Mouse (Mus musculus): ENCODE measurements around the gene Leo1. TPM values are rescaled to one million over a fixed set of nuclear protein-coding genes. Genes with fewer than 3 reads are reported as not detected.
"Not testable (repeated sequence)": the region's sequence is repeated elsewhere in the genome, so short reads cannot be mapped to it uniquely, and the experiment has no call there.

Leo1 gene
- polyA plus RNA-seq, 1 experiment from 2014 or later = 51.6 TPM

GRCm38 (mm10) chr9:75437653-75438385 is 3.5 kb upstream of the Leo1 start:
- Histone ChIP-seq H3K4me3 (replicated peaks) (no peak overlapping the region), H3K36me3 (no peaks in the 10 kb centered on the region), H3K27me3 (no peaks in the 10 kb centered on the region), H3K9me3 (no peaks in the 10 kb centered on the region), H3K4me1 (replicated peaks) (peaks cover 9% of the 10 kb centered on the region), H3K9ac (replicated peaks) (no peak overlapping the region), H3K27ac (no peak overlapping the region), H3K4me2 (no peak overlapping the region)
- ATAC-seq (ENCODE audit: insufficient number of reproducible peaks, insufficient read depth, low FRiP score, low TSS enrichment, low read depth) = no peak
- WGBS = 37% methylated on average over 6 of the region's 6 CpGs

GRCm38 (mm10) chr9:75441691-75442131 is 387 bp downstream of the Leo1 start:
- H3K27ac ChIP-seq = peak overlapping the region; percentile 93
- WGBS = under 1% methylated on average over 30 of the region's 31 CpGs
- peak overlapping the region; percentile 90 for H3K9ac ChIP-seq (replicated peaks)

GRCm38 (mm10) chr9:75444981-75445380 is 3.7 kb downstream of the Leo1 start:
- H3K27ac ChIP-seq = no peak overlapping the region
- no peak overlapping the region for H3K4me2 ChIP-seq
- no peak for ATAC-seq (ENCODE audit: insufficient number of reproducible peaks, insufficient read depth, low FRiP score, low TSS enrichment, low read depth)
- no peak overlapping the region for H3K4me3 ChIP-seq (replicated peaks)
- no peaks in the 10 kb centered on the region for H3K9me3 ChIP-seq
- no peak overlapping the region for H3K9ac ChIP-seq (replicated peaks)
- peaks cover 13% of the 10 kb centered on the region for H3K4me1 ChIP-seq (replicated peaks)
- WGBS = 93% methylated on average over 15 of the region's 15 CpGs
- H3K27me3 ChIP-seq = no peaks in the 10 kb centered on the region
- peaks cover 55% of the 10 kb centered on the region for H3K36me3 ChIP-seq

More at GRCm38 (mm10) chr9:75441691-75442131, 387 bp downstream of the Leo1 start:
- Histone ChIP-seq H3K4me2 (peak overlapping the region; percentile 85), H3K9me3 (no peaks in the 10 kb centered on the region), H3K4me3 (replicated peaks) (peak overlapping the region; percentile 87), H3K36me3 (peaks cover 23% of the 10 kb centered on the region), H3K27me3 (no peaks in the 10 kb centered on the region), H3K4me1 (replicated peaks) (peaks cover 13% of the 10 kb centered on the region)
- ATAC-seq (ENCODE audit: insufficient number of reproducible peaks, insufficient read depth, low FRiP score, low TSS enrichment, low read depth) = peak; percentile 75

- not testable (repeated sequence) for H3K9me3 ChIP-seq; H3K4me2 ChIP-seq; H3K9ac ChIP-seq (replicated peaks); H3K27me3 ChIP-seq; H3K27ac ChIP-seq; ATAC-seq (ENCODE audit: insufficient number of reproducible peaks, insufficient read depth, low FRiP score, low TSS enrichment, low read depth); H3K4me3 ChIP-seq (replicated peaks)
- Histone ChIP-seq H3K36me3 (peaks cover 64% of the 10 kb centered on the region), H3K4me1 (replicated peaks) (peaks cover 13% of the 10 kb centered on the region)
- 85% methylated on average over 10 of the region's 10 CpGs for WGBS
Observed at GRCm38 (mm10) chr9:75446574-75446973, 5.2 kb downstream of the Leo1 start.

- no peak for ATAC-seq (ENCODE audit: insufficient number of reproducible peaks, insufficient read depth, low FRiP score, low TSS enrichment, low read depth)
- H3K27me3 ChIP-seq = no peaks in the 10 kb centered on the region
- H3K4me3 ChIP-seq (replicated peaks) = no peak overlapping the region
- no peak overlapping the region for H3K9ac ChIP-seq (replicated peaks)
- no peak overlapping the region for H3K27ac ChIP-seq
- no peak overlapping the region for H3K4me2 ChIP-seq
- peaks cover 78% of the 10 kb centered on the region for H3K36me3 ChIP-seq
- WGBS = 94% methylated on average over 3 of the region's 3 CpGs
- peaks cover 2% of the 10 kb centered on the region for H3K4me1 ChIP-seq (replicated peaks)
- no peaks in the 10 kb centered on the region for H3K9me3 ChIP-seq
Observed at GRCm38 (mm10) chr9:75448021-75448420, 6.7 kb downstream of the Leo1 start.

GRCm38 (mm10) chr9:75453994-75454393 is 12.7 kb downstream of the Leo1 start:
- Histone ChIP-seq H3K36me3 (peaks cover 91% of the 10 kb centered on the region), H3K27ac (no peak overlapping the region), H3K4me2 (no peak overlapping the region), H3K9ac (replicated peaks) (no peak overlapping the region), H3K9me3 (no peaks in the 10 kb centered on the region), H3K4me3 (replicated peaks) (no peak overlapping the region), H3K27me3 (no peaks in the 10 kb centered on the region), H3K4me1 (replicated peaks) (no peaks in the 10 kb centered on the region)
- ATAC-seq (ENCODE audit: insufficient number of reproducible peaks, insufficient read depth, low FRiP score, low TSS enrichment, low read depth) = no peak
- WGBS = 82% methylated on average over 2 of the region's 2 CpGs

- Histone ChIP-seq H3K4me3 (replicated peaks) (no peak overlapping the region), H3K9ac (replicated peaks) (no peak overlapping the region), H3K27ac (no peak overlapping the region), H3K9me3 (no peaks in the 10 kb centered on the region), H3K4me1 (replicated peaks) (no peaks in the 10 kb centered on the region), H3K27me3 (no peaks in the 10 kb centered on the region), H3K4me2 (no peak overlapping the region), H3K36me3 (peaks cover 97% of the 10 kb centered on the region)
- whole genome bisulfite sequencing = 81% methylated on average over 10 of the region's 10 CpGs
- no peak for ATAC-seq (ENCODE audit: insufficient number of reproducible peaks, insufficient read depth, low FRiP score, low TSS enrichment, low read depth)
Observed at GRCm38 (mm10) chr9:75455684-75456083, 14.4 kb downstream of the Leo1 start.

- H3K36me3 ChIP-seq = peaks cover 94% of the 10 kb centered on the region
- H3K9ac ChIP-seq (replicated peaks) = no peak overlapping the region
- H3K27me3 ChIP-seq = no peaks in the 10 kb centered on the region
- no peaks in the 10 kb centered on the region for H3K9me3 ChIP-seq
- no peak overlapping the region for H3K27ac ChIP-seq
- H3K4me2 ChIP-seq = no peak overlapping the region
- no peak for ATAC-seq (ENCODE audit: insufficient number of reproducible peaks, insufficient read depth, low FRiP score, low TSS enrichment, low read depth)
- H3K4me1 ChIP-seq (replicated peaks) = no peaks in the 10 kb centered on the region
- no peak overlapping the region for H3K4me3 ChIP-seq (replicated peaks)
- WGBS = 88% methylated on average over 8 of the region's 8 CpGs
Observed at GRCm38 (mm10) chr9:75463050-75463660, 21.8 kb downstream of the Leo1 start.

- Histone ChIP-seq H3K9me3 (no peaks in the 10 kb centered on the region), H3K36me3 (peaks cover 77% of the 10 kb centered on the region), H3K9ac (replicated peaks) (no peak overlapping the region), H3K4me1 (replicated peaks) (no peaks in the 10 kb centered on the region), H3K4me2 (no peak overlapping the region), H3K4me3 (replicated peaks) (no peak overlapping the region), H3K27ac (no peak overlapping the region), H3K27me3 (no peaks in the 10 kb centered on the region)
- WGBS = 92% methylated on average over 9 of the region's 9 CpGs
- ATAC-seq (ENCODE audit: insufficient number of reproducible peaks, insufficient read depth, low FRiP score, low TSS enrichment, low read depth) = no peak
Observed at GRCm38 (mm10) chr9:75465856-75466255, 24.5 kb downstream of the Leo1 start.

- H3K4me1 ChIP-seq (replicated peaks) = no peaks in the 10 kb centered on the region
- no peak for ATAC-seq (ENCODE audit: insufficient number of reproducible peaks, insufficient read depth, low FRiP score, low TSS enrichment, low read depth)
- H3K9me3 ChIP-seq = no peaks in the 10 kb centered on the region
- no peak overlapping the region for H3K4me3 ChIP-seq (replicated peaks)
- no peak overlapping the region for H3K27ac ChIP-seq
- WGBS = 97% methylated on average over 4 of the region's 4 CpGs
- no peak overlapping the region for H3K9ac ChIP-seq (replicated peaks)
- H3K4me2 ChIP-seq = no peak overlapping the region
- H3K36me3 ChIP-seq = peaks cover 71% of the 10 kb centered on the region
- H3K27me3 ChIP-seq = no peaks in the 10 kb centered on the region
Observed at GRCm38 (mm10) chr9:75466641-75467040, 25.3 kb downstream of the Leo1 start.

GRCm38 (mm10) chr9:75467581-75467980 is 26.3 kb downstream of the Leo1 start:
- H3K36me3 ChIP-seq = peaks cover 67% of the 10 kb centered on the region
- no peak overlapping the region for H3K27ac ChIP-seq
- no peaks in the 10 kb centered on the region for H3K27me3 ChIP-seq
- no peaks in the 10 kb centered on the region for H3K9me3 ChIP-seq
- ATAC-seq (ENCODE audit: insufficient number of reproducible peaks, insufficient read depth, low FRiP score, low TSS enrichment, low read depth) = no peak
- no peak overlapping the region for H3K4me2 ChIP-seq
- H3K9ac ChIP-seq (replicated peaks) = no peak overlapping the region
- H3K4me1 ChIP-seq (replicated peaks) = no peaks in the 10 kb centered on the region
- H3K4me3 ChIP-seq (replicated peaks) = no peak overlapping the region
- 95% methylated on average over 3 of the region's 3 CpGs for WGBS
